Mouse (Mus musculus) lung, adult 2 months (tissue): ENCODE results near the gene Tmem266.

Source experiments
- CTCF ChIP-seq: fragments of 200-500 bp; IDR thresholded peaks from 2 replicates; pipeline ENCODE4 v1.5.1; 2011; ENCODE audit warnings: mild to moderate bottlenecking, low read length, control low read depth; ENCODE audit not compliant: insufficient read depth
- POLR2A ChIP-seq: fragments of 200-500 bp; IDR thresholded peaks from 2 replicates; pipeline ENCODE4 v1.6.1; 2011; ENCODE audit warnings: low read depth, mild to moderate bottlenecking, control low read depth, low read length, borderline replicate concordance; ENCODE audit errors: extremely low read depth

- no peak for TF ChIP-seq CTCF
- no peak for TF ChIP-seq POLR2A
Observed at GRCm38 (mm10) chr9:55360372-55360771, 33.7 kb downstream of the Tmem266 start.
